Mouse (Mus musculus) embryonic fibroblast, embryonic 13.5 days (primary cell): ENCODE data around the gene Kcnt2.

Source experiments
- CTCF ChIP-seq: IDR thresholded peaks from 2 replicates; pipeline ENCODE4 v1.5.1; 2011; ENCODE audit warnings: mild to moderate bottlenecking, control low read depth, low read length, moderate library complexity, borderline replicate concordance; ENCODE audit not compliant: insufficient read depth
- POLR2A ChIP-seq: IDR thresholded peaks from 2 replicates; pipeline ENCODE4 v1.6.1; 2011; ENCODE audit warnings: low read depth, mild to moderate bottlenecking, control low read depth, low read length, moderate library complexity

GRCm38 (mm10) chr1:140267288-140267687, 21.3 kb downstream of the Kcnt2 start:
- TF ChIP-seq CTCF (no peak), POLR2A (no peak)
